Mouse (Mus musculus): Measurements from ENCODE around the gene Chdh.

DNA sequence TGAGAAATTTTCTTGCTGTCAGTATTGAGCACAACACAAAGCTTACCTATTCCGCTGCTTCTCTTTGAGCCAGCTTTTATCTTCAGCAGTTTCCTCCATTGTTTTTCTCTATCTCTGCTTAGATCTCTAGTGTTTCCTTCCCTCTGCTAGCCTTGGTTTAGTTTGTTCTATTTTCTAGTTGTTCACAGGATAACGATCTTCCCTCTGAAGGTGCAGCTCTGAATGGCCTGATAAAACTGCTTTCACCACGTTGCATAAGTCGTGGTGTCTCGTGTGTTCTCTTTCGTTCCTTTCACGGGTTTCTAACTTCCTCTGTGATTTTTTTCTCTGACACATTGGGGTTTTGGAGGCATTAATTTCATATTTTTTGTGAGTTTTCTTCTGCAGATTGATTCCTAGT lies 15.6 kb downstream of the Chdh start:
- TF ChIP-seq GATA1 (IDR thresholded peaks at IDR 0.05; ENCODE audit: low read length): no peak
- TF ChIP-seq TAL1 (IDR thresholded peaks at IDR 0.05; ENCODE audit: low read length): no peak

Data from erythroblast, embryonic 14.5 days (primary cell).